8 mouse cellular contexts compared by ENCODE assay signal in the genomic region with DNA sequence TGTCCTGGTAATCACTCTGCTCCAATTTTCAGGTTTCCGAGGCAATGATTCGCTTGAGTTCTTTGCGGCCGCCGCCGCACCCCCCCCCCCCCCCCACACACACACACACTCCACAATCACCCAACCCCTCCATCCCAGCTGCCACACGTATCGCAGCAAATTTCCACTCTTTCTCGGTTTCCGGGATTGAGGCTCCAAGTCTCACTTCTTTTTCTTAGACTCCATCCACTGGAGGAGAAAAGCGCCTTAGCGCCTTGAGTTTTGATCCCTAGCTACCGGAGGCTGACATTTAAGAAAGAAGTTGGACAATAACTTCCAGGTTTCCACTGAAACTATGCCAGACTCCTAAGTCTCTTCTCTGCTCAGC. TPM values are rescaled to one million over a fixed set of nuclear protein-coding genes. Genes with fewer than 3 reads are reported as not detected.
DNase-seq lines count a peak whose midpoint lies in the region; ATAC-seq and TF ChIP-seq lines count a peak whose summit lies in the region.

No protein-coding gene starts in this region.

- no peaks in the 10 kb centered on the region; the same call in 1 of the 2 replicates for H3K9me3 ChIP-seq in kidney, embryonic 14.5 days (ENCODE audit: control insufficient read depth, low read length)
- H3K9me3 ChIP-seq in forebrain, embryonic 13.5 days (replicated peaks): 0 out of 2 replicates have a peak, but pooled peaks cover 3% of the 10 kb centered on the region
- no peaks in the 10 kb centered on the region for H3K9me3 ChIP-seq in liver, embryonic 14.5 days (ENCODE audit: control insufficient read depth, low read length)

- no peak for ATAC-seq in kidney, embryonic 14.5 days (ENCODE audit: low FRiP score, low TSS enrichment)
- ATAC-seq in forebrain, embryonic 13.5 days: no peak
- peak; percentile 12; the same call in 1 of the 2 replicates for ATAC-seq in liver, embryonic 14.5 days (ENCODE audit: insufficient read depth)

- no peak for TF ChIP-seq EP300 in liver, embryonic 14.5 days (IDR thresholded peaks at IDR 0.05; ENCODE audit: low read depth)

- peak overlapping the region; percentile 94 for H3K27ac ChIP-seq in kidney, embryonic 14.5 days (ENCODE audit: low read depth, low read length)
- peak overlapping the region; percentile 96 for H3K27ac ChIP-seq in forebrain, embryonic 13.5 days
- H3K27ac ChIP-seq in liver, embryonic 14.5 days: peak overlapping the region; percentile 71

- peak overlapping the region; percentile 78 for H3K9ac ChIP-seq in kidney, embryonic 14.5 days (ENCODE audit: low read depth, low read length)
- peak overlapping the region; percentile 90 for H3K9ac ChIP-seq in forebrain, embryonic 13.5 days
- peak overlapping the region; percentile 89 for H3K9ac ChIP-seq in liver, embryonic 14.5 days (replicated peaks)

- under 1% methylated on average over 10 of the region's 13 CpGs for WGBS in kidney, embryonic 14.5 days
- 0% methylated on average over 11 of the region's 13 CpGs for WGBS in forebrain, embryonic 13.5 days
- under 1% methylated on average over 13 of the region's 13 CpGs for WGBS in liver, embryonic 14.5 days (ENCODE audit: insufficient replicate concordance)

- H3K4me2 ChIP-seq in kidney, embryonic 14.5 days (replicated peaks; ENCODE audit: low read depth, low read length): peak overlapping the region; percentile 45
- peak overlapping the region; percentile 64 for H3K4me2 ChIP-seq in forebrain, embryonic 13.5 days
- H3K4me2 ChIP-seq in liver, embryonic 14.5 days (ENCODE audit: low read depth): peak overlapping the region; percentile 88

- no peaks in the 10 kb centered on the region for H3K36me3 ChIP-seq in kidney, embryonic 14.5 days (ENCODE audit: control insufficient read depth, insufficient read depth, low read length)
- H3K36me3 ChIP-seq in forebrain, embryonic 13.5 days (ENCODE audit: poor library complexity, severe bottlenecking): no peaks in the 10 kb centered on the region
- no peaks in the 10 kb centered on the region for H3K36me3 ChIP-seq in liver, embryonic 14.5 days (replicated peaks; ENCODE audit: control insufficient read depth, insufficient read depth, low read depth)

- H3K4me3 ChIP-seq in kidney, embryonic 14.5 days (ENCODE audit: low read length): peak overlapping the region; percentile 56
- H3K4me3 ChIP-seq in forebrain, embryonic 13.5 days: peak overlapping the region; percentile 78
- peak overlapping the region; percentile 79 for H3K4me3 ChIP-seq in liver, embryonic 14.5 days (ENCODE audit: insufficient read depth in 1 of 2, low read depth in 2 of 2, low read length in 2 of 2)

- H3K27me3 ChIP-seq in kidney, embryonic 14.5 days (ENCODE audit: control insufficient read depth, insufficient read depth, low read length): no peaks in the 10 kb centered on the region
- no peaks in the 10 kb centered on the region for H3K27me3 ChIP-seq in forebrain, embryonic 13.5 days
- H3K27me3 ChIP-seq in liver, embryonic 14.5 days (ENCODE audit: control insufficient read depth, insufficient read depth, low read length): no peaks in the 10 kb centered on the region

- DNase-seq in kidney, postnatal 4 days: no peak
- DNase-seq in R1 (ENCODE audit: low read depth, low spot score): peak; percentile 64
- no peak for DNase-seq in liver, embryonic 14.5 days (ENCODE audit: low read depth in 3 of 3, low spot score in 3 of 3)
- no peak for DNase-seq in yolk sac, embryonic 10.5 days (ENCODE audit: low spot score)
- DNase-seq in adrenal gland, postnatal 4 days (ENCODE audit: low spot score in 2 of 2): no peak
- DNase-seq in kidney, postnatal 10 days: no peak

- no peak for TF ChIP-seq CTCF in liver, embryonic 14.5 days (IDR thresholded peaks at IDR 0.05; ENCODE audit: low read depth)

- H3K4me1 ChIP-seq in kidney, embryonic 14.5 days (ENCODE audit: control insufficient read depth, insufficient read depth, low read length): peaks cover 10% of the 10 kb centered on the region
- peaks cover 20% of the 10 kb centered on the region for H3K4me1 ChIP-seq in forebrain, embryonic 13.5 days
- H3K4me1 ChIP-seq in liver, embryonic 14.5 days (replicated peaks; ENCODE audit: control insufficient read depth in 2 of 2, insufficient read depth in 2 of 2, low read length in 1 of 2): peaks cover 22 to 25% of the 10 kb centered on the region in 2 experiments

RNA-seq across cellular contexts. Expression of a gene that starts 0.8 kb away (rescaled TPM):
- polyA plus RNA-seq in kidney, embryonic 14.5 days (2014; fragmentation: Nextera tagmentation; extraction: Ambion mirVana): 22.3 and 31.8 TPM in 2 replicates
- polyA plus RNA-seq in forebrain, embryonic 13.5 days (2015; fragmentation: Nextera tagmentation; extraction: Ambion mirVana): 17.5 and 18.7 TPM in 2 replicates
- 6.2 and 7.4 TPM in 2 replicates for polyA plus RNA-seq in liver, embryonic 14.5 days (2012; rRNA removed)
- 10.9 and 14.0 TPM in 2 replicates for polyA plus RNA-seq in liver, embryonic 14.5 days (2014; fragmentation: Nextera tagmentation; extraction: Ambion mirVana)
- total RNA-seq in adrenal gland, postnatal 4 days (2021): 10 to 100 TPM; 48.5 to 59.9 TPM

RNA-seq across cellular contexts. Expression of a gene that starts 42.2 kb away (rescaled TPM):
- polyA plus RNA-seq in kidney, embryonic 14.5 days (2014; fragmentation: Nextera tagmentation; extraction: Ambion mirVana): 19.3 and 24.5 TPM in 2 replicates
- polyA plus RNA-seq in forebrain, embryonic 13.5 days (2015; fragmentation: Nextera tagmentation; extraction: Ambion mirVana): 26.1 and 28.1 TPM in 2 replicates
- polyA plus RNA-seq in liver, embryonic 14.5 days (2012; rRNA removed): 4.0 and 4.3 TPM in 2 replicates
- polyA plus RNA-seq in liver, embryonic 14.5 days (2014; fragmentation: Nextera tagmentation; extraction: Ambion mirVana): 3.4 and 3.9 TPM in 2 replicates
- 10 to 100 TPM; 13.5 to 13.6 TPM for total RNA-seq in adrenal gland, postnatal 4 days (2021)
